Mouse (Mus musculus) induced T-regulatory cell, adult 2 months (primary cell): ENCODE measurements around the gene Mapkapk2.
A peak's percentile ranks its signal among the peaks of the same experiment; 100 is the strongest.
"Not testable (repeated sequence)": the region's sequence is repeated elsewhere in the genome, so short reads cannot be mapped to it uniquely, and the experiment has no call there.

Experiments used
- DNase-seq: peaks from one replicate; pipeline ENCODE4 v3.0.0-alpha.2; 2012; ENCODE audit warnings: low read depth

Gene Mapkapk2

DNA sequence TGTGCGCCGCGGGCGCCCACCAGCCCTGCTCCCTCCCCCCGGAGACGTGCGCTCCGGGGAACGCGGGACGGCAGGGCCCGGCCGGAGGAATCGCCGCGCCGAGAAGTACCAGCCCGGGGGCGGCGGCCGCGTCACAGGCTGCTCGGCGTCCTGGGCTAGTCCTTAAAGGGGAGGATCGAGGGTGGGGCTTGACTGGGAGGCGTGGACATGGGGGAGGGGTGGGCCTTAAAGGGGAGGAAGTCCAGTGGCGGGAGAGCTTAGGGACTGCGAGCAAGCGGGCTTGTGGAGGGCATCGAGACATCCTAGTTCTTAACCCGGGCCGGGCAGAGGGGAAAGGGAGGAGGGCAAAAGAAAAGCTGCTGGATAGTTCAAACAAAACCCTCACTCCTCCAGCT is at the start of gene Mapkapk2:
Gene Mapkapk2 (minus strand): TSS at position 127 of the 395 bp plus-strand sequence.
- peak; percentile 96 for DNase-seq

DNA sequence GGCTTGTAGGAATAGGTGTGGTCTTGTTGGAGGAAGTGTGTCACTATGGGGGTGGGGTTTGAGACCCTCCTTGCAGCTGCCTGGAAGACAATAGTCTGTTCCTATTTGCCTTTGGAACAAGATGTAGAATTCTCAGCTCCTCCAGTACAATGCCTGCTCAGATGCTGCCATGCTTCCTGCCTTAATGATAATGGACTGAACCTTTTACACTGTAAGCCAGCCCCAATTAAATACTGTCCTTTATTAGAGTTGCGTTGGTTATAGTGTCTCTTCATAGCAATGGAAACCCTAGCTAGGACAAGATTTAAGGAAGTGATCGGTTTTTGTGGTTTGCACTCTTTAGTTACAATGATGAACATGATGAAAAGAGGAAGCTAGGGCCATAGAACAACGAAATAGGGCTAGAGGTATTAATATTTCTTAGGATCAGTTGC is 48.6 kb upstream of the Mapkapk2 start:
- no peak for DNase-seq

DNA sequence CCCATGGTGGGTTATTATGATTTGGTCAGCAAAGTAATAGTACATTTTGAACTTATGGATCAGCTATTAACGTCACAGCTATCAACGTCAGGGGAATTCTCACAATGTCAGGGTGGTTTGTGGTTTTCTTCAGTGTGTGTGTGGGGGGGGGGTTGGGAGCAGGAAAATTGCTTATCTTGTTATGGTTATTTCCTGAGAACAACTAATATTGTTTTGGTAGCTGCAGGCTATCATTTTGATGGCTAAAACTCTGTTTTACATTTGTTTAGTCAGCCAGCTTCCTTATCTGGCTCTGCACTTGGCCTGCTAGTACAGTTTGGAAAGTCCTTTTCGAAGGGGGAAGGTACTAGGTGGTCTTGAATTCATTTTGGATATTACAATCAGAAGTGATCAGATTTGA is 47.6 kb upstream of the Mapkapk2 start:
- not testable (repeated sequence) for DNase-seq

DNA sequence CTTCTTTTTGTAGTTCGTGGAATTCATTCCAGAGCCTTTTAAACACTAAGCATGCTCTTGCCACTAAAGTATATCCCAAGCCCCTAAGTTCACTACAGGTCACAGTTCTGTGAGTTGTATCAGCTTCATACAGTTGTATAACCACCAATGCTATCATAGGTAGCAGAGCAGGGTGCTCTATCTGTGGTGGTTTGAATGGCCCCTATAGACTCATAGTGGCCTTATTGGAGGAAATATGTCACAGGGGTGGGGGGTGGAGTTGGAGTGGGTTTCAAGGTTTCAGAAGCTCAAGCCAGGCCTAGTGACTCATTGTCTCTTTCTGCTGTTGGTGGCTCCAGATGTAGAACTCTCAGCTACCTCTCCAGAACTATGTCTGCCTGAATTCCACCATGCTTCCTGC is 44.8 kb upstream of the Mapkapk2 start:
- DNase-seq: no peak

DNA sequence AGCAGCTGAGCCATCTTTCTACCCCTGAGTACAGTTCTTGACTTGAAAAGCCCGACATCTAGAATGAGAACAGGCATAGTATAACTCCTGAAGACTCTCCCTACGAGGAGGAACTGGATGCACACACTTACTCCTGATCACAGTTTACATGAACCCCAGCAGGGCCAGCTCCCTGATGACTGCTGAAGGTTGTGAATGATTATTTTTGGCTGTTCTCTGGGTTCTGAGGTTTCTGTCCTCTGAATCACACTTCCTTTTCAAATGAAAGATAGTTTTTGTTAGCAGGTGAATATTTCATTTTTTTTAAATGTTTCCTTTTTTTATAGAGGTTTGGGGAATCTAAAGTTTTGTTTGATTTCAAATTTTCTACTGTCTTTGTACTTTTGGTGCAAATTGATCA is 43.8 kb upstream of the Mapkapk2 start:
- DNase-seq: no peak

DNA sequence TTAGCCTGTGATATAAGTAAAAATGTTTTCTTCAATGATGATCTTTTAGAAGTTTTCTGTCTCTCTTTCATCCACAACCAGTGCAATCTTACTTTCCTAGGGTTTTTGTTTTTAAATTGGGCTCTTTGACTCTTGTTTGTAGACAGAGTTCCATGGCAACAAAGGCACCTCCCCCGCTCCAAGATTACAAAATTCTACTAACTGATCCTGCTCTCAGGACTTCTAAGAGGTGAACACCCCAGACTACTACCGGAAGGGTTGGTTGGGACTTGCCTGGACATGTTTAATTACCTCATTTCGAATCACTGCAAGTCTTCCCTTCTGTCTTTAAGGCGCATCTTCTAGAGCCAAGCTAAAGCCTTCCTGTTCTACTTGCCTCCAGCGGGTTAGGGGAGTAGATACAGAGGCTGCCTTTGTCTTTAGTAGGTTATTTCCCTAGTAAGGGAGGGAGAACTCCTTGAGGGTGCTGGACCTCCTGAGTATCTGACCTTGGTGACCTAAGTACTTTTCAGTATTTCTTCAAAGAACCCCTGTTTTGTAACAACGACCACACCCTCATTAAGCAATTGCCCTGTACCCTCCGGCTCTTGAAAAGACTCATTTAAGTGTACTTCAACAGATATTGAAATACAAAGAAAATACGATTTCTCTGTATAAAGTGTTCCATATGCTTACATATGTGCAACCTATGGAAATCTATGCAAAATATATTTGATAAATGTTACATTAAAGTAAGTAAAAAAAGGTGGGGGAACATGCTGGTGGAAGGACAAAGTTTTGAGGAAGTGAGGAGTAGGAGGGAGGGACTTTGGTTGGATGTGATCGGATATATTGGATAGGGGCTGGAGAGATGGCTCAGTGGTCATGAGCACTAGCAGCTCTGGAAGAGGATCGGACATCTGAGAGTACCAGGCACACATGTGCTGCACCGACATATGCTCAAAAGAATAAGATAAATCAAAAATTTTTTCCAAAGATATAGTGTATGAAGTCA is 41.8 kb upstream of the Mapkapk2 start:
- peak; percentile 68 for DNase-seq

DNA sequence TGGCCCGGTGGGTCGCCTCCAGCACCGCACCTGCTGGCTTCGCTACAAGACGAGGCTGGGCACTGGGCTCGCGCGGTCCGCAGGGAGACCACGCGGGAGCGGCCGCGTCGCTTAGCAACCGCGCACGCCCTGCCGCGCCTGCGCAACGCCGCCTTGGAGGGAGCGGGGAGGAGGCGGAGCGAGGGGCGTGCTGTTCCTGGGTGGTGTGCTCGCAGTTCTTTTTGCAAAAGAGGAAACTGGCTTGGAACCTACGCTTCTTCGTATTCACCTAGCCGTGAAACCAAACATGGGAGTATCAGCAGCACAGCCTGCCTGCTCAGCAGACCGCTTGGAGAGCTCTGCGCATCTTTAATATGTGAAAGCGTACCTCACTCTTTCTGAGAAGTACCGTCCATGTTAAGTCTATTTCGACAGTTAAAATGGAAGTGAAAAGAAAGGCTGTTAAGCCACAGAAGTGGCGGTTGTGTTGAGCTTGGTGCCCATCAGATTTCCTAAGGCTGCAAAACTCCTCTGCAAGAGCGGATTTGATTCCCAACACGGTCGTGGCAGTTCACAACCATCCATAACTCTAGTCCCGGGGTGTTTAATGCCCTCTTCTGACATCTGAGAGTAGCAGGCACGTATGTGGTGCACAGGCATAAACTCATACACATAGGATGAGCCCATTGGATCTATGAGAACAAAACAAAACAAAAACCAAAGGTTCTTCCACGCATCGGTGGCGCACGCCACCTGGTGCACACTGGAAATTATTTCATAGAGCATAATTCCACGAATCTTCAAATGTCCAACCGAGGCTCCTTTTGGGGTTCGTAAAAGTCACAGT is 40.8 kb upstream of the Mapkapk2 start, which contains the start of gene Dyrk3:
Gene Dyrk3 (minus strand): TSS at position 150 of the 826 bp plus-strand sequence.
- DNase-seq: peak; percentile 95

DNA sequence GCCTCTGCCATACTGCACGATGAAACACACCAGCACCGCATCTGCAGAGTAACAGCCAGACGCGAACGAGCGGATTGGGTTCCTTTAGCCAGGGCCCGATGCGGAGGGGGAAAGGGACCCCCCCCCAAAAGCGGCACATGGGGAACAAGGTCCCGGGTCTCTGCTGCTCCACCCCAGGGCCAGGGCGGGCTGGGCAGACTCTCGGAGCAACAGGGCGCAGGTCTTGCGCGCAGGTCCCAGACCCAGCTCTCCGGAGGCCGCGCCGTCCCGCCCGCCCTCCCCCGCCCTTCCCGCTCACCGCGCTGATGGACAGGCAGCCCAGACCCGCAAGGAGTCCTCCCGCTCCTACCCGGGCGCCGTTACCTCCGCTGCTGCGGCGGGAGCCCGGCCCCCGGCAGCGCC is 40.1 kb upstream of the Mapkapk2 start:
- DNase-seq: peak; percentile 44

DNA sequence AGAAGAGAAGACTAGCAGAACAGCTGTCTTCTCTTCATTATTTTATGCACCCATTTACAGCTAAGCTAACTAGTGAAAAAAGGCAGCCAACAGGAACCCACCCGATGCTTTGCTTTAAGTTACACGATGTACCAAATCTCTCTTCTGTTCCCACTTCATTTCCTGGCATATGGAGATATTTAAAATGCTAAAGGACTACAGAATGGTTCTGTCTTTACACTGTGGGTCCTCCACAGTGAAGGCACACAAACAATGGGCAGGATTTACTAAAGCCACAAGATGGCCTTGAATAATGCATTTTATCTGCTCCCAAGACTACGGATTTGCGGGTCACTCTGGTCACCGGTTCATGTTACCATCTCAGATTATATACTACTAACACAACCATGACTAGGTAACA is 39.5 kb upstream of the Mapkapk2 start:
- DNase-seq: no peak

DNA sequence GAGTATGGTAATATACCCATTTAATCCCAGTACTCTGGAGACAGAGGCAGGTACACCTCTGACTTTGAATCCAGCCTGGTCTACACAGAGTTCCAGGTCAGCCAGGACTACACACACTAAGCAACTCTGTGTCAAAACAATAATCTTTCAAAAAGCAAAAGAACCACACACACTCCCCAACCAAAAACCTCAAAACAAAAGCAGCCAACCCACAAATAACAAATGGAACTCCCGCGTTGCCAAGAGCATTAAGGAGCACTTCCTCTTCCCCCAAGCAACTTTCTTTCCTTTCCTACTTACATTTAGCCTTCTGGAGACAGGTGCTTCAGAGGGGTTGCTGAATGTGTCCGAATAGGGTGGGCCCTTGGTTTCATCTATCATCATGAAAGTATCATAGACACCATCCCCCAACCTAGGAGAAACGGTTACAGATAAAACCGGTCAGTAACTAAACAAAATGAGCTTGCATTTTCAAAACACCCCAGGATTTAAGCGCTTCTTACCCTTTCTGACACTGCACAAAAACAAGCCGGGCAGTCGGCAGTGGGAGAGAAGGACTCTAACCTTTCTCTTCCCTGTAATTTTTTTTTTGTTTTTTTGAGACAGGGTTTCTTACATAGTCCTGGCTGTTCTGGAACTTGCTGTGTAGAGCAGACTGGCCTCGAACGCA is 38.5 kb upstream of the Mapkapk2 start:
- peak; percentile 47 for DNase-seq

DNA sequence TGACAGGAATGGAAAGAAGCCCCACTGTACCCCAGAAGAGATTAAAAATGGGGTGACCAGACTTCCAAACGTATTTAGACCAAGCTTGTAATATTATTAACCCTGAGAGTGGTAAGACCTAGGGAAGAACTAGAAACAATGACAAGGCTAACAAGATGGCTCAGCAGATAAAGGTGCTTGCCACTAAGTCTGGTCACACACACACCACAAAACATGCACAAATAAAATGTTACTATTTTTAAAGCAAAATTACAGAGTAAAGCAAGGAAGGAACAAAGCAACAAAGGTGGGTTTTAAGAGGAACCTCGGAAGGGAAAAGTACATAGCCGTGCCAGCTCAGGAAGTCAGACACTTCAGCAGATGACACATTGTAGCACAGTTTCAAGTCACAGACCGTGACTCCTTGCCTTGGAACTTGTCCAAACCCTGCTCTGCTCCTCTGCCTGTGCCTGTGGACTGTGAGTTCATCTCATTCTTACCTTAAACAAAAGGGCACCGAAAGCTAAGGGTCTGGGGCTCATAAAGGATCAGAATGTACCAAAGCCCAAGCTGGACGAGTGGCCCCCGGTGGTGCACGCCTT is 37.4 kb upstream of the Mapkapk2 start:
- no peak for DNase-seq

DNA sequence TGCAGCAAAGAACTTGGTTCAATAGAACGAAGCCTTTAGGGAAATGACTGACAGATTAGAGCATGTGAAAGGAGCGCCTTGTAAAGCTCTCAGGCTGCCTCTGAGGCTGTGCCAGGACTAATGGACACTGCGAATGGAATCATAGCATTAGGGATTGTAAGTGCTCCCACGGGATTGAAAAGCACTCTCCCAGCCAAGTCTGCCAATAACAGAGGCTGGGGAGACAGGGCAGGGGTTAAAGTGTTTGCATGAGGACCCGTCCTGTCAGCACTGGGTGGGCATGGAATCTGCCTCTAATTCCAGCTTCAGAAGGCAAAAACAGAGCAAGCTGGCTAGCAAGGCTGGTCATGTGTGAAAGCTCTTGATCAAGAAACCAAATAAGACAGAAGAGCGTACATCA is 36.6 kb upstream of the Mapkapk2 start:
- no peak for DNase-seq

DNA sequence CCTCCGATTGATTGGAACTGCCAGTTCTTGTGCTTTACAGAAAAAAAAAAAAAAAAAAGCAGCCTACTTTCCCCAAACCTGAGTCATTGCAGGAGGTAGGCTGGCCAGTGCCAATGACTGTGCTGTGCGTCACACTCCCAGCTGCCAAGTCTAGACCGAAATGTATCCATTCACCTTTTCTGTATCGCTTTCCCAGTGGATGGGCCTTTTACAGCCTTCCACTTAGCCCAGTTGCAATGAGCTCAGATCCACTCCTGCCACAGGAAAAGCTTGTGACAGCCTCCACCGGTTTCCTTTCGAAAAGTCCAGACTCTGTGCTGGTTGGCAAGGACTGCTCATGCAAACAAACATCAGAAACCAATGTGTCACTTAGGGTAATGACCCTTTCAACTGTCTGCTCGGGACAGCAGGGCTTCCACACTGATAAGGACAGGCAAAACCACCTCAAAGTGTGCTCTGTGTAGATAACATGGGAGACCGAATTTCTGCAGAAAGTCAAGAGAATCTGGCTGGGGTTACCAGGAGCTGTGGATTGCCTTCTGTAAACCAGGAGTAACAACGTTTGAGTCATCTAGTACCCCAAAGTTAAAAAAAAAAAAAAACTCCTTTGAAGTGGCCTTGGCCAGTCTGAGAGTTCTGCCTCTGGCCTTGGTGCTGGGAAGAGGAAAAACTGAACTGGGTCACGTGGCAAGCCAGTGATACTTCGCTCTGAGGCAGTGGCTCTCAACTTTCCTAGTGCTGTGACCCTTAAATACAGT is 28.5 kb upstream of the Mapkapk2 start:
- no peak for DNase-seq

DNA sequence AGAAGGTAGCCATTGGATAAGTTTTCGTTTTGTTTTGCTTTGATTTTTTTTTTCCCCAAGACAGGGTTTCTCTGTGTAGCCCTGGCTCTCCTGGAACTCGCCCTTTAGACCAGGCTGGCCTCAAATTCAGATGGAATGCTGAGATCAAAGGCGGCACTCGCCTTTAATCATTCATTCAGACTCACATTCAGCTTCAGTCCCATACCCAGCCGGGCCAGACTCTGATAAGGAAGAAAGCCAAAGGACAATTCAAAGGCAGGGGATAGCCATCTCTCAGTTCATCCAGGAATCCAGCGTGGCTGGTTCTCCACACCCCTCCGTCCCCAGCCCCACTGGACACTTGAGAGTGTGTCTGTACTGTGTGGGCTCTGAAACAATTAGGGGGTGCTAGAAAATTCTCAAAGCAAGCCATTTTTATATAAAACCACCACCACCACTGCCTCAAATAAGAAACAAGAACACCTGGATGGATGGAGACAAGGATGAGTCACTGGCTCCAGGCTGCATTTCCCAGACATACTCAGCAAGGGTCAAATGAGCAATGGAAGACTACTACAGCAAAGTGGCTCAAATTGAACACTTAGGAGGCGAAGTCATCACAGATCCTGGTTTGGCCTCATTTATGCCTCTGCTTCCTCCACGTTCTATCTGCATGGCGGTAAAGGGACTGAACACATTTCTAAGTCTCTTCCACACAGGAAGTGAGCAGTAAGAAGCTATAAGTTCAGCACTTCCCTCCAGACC is 26.1 kb upstream of the Mapkapk2 start:
- no peak for DNase-seq

DNA sequence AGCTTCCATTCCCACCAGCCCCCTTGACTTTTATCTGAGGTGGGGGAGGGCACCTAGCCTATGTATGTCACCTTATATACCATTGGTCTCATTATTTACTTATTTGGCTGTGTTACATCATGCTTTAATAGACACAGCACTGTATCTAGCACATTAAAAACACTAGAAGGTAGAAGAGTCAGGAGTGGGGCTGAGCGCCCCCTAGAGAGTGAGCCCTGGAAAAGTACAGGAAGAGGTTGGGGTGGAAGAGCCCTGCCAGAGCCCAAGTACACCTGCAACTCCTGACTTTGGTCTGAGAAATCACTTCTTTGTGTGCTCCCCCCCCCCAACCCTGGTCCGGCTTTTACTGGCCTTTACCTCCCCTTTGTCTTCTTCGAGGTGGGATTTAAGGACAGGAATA is 24.4 kb upstream of the Mapkapk2 start:
- DNase-seq: peak; percentile 64

DNA sequence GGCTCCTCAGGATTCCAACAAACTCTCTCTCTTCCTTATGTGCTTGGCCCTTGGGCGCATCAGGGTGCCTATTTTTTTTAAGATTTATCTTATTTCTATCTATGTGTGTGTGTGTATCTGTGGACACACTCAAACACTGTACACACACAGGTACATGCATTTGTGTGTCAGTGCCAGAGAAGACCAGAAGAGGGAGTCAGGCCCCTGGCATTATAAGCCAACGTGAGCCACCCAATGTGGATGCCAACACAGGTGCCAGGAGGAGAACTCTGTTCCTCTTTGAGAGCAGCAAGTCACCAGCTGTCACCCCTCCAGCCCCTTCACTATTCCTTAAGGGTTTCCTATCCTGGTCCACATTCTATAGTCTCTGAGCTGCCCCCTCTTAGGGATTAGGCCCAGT is 21.4 kb upstream of the Mapkapk2 start:
- DNase-seq: peak; percentile 73

DNA sequence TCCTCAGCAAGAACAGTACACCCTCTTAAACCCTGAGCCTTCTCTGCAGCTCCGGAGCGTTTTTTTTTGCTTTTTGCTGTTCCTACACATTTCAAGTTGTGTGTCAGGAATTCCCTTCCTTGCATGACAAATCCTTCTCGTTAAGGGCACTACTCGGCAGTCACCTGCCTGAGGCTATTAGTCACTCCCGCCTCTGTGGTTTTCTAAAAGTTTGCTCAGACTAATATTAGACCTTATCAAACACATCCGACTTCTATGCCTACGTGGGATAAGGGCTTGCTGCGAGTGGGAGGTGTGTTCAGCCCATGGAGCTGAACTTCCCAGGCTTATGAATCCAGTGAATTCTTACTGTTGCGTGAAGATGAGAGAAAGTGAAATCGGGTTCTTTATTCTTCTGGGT is 20.9 kb upstream of the Mapkapk2 start:
- no peak for DNase-seq

DNA sequence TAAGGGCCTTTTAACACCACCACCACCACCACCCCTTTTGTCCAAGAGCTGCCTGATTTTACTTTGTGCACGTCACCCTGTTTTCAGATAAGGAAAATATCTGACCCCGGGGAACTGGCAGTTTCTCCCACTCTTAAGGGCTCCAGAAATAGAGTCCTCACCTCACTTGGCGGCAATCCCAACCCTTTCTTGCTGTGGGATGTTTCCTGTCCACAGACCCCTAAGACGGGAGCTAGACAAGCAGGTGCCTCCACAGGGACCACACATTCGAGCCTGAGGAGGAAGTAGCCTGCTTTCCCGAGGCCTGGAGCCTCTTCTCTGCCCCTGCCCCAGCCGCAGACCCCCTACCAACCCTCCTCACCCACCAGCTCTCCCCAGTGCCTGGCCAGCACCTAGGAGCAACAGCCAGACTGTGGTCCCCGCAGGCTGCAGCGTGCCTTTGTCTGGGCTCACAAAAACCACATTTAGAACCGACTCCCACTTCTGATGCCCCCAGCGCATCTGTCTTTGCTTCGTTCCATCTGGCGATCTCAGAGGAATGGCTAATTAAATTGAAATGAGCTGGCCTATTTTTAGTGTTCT is 18.9 kb upstream of the Mapkapk2 start:
- DNase-seq: no peak

DNA sequence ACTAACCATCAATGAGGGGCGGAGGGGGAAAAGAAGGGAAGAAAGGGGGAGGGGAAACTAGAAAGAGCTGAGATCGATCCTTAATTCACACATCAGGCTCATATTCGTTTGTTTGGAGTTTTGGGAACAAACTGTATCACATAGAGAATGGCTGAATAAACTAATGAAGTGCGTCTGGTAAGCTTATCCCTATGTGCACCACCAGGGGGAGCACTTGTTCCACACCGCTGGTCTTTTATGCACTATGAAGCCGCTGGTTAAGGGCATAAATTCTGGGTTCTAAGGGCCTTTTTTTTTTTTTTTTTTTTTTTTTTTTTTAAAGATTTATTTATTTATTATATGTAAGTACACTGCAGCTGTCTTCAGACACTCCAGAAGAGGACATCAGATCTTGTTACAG is 18.3 kb upstream of the Mapkapk2 start:
- DNase-seq: peak; percentile 90

DNA sequence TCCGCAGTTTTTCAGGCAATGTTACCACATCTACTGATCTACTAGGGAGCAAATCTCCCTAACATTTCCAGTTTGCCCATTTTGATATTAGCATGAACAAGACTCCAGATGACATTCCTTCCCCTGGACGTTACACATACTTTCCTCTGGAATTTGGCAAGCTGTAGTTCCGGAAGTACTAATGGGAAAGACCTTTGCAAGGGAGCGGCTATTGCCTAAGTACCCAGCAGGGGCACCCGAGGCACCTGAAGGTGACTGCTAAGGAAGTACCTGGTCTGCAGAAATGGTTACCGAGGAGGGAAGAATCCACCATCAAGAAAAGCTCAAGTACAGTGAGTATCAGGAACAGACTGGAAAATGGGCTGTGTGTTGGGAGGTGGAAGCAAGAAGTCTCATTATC is 14.9 kb upstream of the Mapkapk2 start:
- DNase-seq: peak; percentile 55
